Mouse (Mus musculus) forebrain, embryonic 11.5 days (tissue): ENCODE data around the gene Etv6. TPM values are rescaled to one million over a fixed set of nuclear protein-coding genes. Genes with fewer than 3 reads are reported as not detected.

ENCODE experiments used
- ATAC-seq: fragments of 200-750 bp; cut with Nextera tagmentation; replicated peaks from 2 replicates; pipeline ENCODE4 v1.8.0; 2017; ENCODE audit warnings: moderate TSS enrichment; ENCODE audit not compliant: low FRiP score
- DNase-seq: peaks from one replicate; pipeline ENCODE4 v3.0.0-alpha.2; 2017; ENCODE audit warnings: low spot score
- H3K27ac ChIP-seq: fragments of 300-500 bp; sonication (generic); 2 replicates; pipeline ENCODE4 v1.5.1; 2014; ENCODE audit warnings: low read depth, low read length
- H3K27me3 ChIP-seq: fragments of 300-500 bp; sonication (generic); 2 replicates; pipeline ENCODE4 v1.6.1; 2014; ENCODE audit warnings: mild to moderate bottlenecking, low read length, mixed read lengths; ENCODE audit not compliant: control insufficient read depth, insufficient read depth
- H3K36me3 ChIP-seq: fragments of 300-500 bp; sonication (generic); 2 replicates; pipeline ENCODE4 v1.6.1; 2014; ENCODE audit warnings: mild to moderate bottlenecking, low read length, moderate library complexity, mixed read lengths; ENCODE audit not compliant: control insufficient read depth, insufficient read depth
- H3K4me1 ChIP-seq: fragments of 300-500 bp; sonication (generic); replicated peaks from 2 replicates; pipeline ENCODE4 v1.6.1; 2014; ENCODE audit warnings: low read length, mixed read lengths; ENCODE audit not compliant: control insufficient read depth, insufficient read depth
- H3K4me2 ChIP-seq: fragments of 300-500 bp; sonication (generic); 2 replicates; pipeline ENCODE4 v1.6.1; 2014; ENCODE audit warnings: low read depth, mild to moderate bottlenecking, low read length, moderate library complexity, mixed read lengths; ENCODE audit not compliant: severe bottlenecking
- H3K4me3 ChIP-seq: fragments of 300-500 bp; sonication (generic); 2 replicates; pipeline ENCODE4 v1.5.1; 2014; ENCODE audit warnings: low read depth, low read length
- H3K9ac ChIP-seq: fragments of 300-500 bp; sonication (generic); 2 replicates; pipeline ENCODE4 v1.6.1; 2014; ENCODE audit warnings: low read length
- H3K9me3 ChIP-seq: fragments of 300-500 bp; sonication (generic); 2 replicates; pipeline ENCODE4 v1.6.1; 2016; ENCODE audit warnings: low read length, mixed read lengths; ENCODE audit not compliant: control insufficient read depth
- WGBS: fragments of 180-500 bp; shearing (Covaris S2); extraction: QIAGEN DNeasy Blood & Tissue Kit; methylation state at CpG from one replicate; pipeline ENCODE4 v1.1.7; 2014; 5-methylcytosine and 5-hydroxymethylcytosine counted together
- polyA plus RNA-seq: library from polyadenylated mRNA; unstranded; fragments of >200 nt; fragmentation: Nextera tagmentation; extraction: Ambion mirVana; gene quantifications from 2 replicates; pipeline ENCODE4 v1.2.1, GENCODE M21; 2014

Gene Etv6
- polyA plus RNA-seq, 1 experiment from 2014 or later, result 20.9 TPM

DNA sequence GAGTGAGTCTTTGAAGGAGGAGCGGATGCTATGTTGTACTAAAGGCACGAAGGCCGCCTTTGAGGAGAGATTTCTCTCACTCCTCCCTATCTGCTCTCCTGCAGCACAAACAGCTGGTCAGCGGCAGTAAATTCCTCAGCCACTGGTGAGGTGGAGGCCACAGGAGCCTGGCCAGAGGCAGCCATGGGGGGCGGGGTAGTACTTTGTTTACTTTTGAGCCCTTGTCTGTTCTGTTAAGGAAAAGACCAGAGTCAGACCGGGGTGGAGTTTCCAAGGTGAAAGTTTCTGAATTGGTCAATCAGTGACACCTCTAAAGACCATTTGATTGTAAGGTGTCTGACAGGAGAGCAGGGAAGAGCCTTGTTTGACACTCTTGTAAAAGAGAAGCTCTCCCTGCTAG lies 3.4 kb downstream of the Etv6 start:
- peaks cover 19% of the 10 kb centered on the region for H3K4me1 ChIP-seq
- no peaks in the 10 kb centered on the region for H3K9me3 ChIP-seq
- H3K4me2 ChIP-seq, result 0 out of 2 replicates have a peak overlapping the region, but pooled peaks have one; percentile 21
- 26% methylated on average over 6 of the region's 6 CpGs for WGBS
- H3K4me3 ChIP-seq, result no peak overlapping the region
- no peak overlapping the region; the same call in 1 of the 2 replicates for H3K9ac ChIP-seq
- H3K36me3 ChIP-seq, result no peaks in the 10 kb centered on the region
- H3K27me3 ChIP-seq, result no peaks in the 10 kb centered on the region
- H3K27ac ChIP-seq, result no peak overlapping the region
- no peak for ATAC-seq
- DNase-seq, result no peak

DNA sequence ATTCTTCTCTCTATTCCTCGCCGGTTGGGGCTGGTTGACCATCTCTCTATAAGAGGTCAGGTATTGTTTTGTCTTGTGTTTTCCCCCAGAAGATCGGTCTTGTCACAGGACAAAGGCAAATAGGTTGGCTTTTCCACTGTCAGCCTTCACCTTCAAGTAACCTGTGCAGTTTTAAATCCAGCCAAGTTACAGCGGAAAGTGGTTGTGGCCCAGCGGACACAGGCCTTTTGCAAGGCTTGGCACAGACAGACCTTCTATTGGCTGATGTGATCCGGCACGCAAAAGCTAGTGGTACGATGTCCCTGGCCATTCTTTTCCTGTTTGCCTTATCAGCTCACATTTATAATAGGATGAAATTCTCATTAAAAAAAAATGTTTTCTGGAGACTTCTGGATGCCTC lies 3.9 kb downstream of the Etv6 start:
- ATAC-seq, result no peak
- Histone ChIP-seq H3K9ac (no peak overlapping the region), H3K36me3 (no peaks in the 10 kb centered on the region), H3K4me1 (peaks cover 19% of the 10 kb centered on the region), H3K4me2 (no peak overlapping the region), H3K27me3 (no peaks in the 10 kb centered on the region), H3K4me3 (no peak overlapping the region), H3K27ac (no peak overlapping the region), H3K9me3 (no peaks in the 10 kb centered on the region)
- DNase-seq, result no peak
- WGBS, result 84% methylated on average over 8 of the region's 8 CpGs

DNA sequence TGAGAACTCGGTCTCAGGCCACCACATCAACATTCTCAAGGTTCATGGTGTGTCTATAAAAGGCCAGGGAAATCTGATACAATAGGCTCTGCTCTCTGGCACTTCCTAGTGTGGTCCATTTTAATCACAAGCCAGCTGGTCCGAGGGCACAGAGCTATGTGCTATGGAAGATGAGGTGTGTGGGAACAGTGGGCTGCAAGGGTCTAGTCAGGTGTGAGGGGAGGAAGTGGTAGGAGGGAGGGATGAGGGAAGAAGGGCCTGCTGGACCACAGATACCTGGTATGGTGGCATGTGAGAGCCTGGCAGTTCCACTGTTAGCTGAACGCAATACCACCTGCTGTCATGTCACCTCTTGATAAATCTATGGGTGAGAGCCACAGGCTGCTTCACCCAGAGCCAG lies 4.8 kb downstream of the Etv6 start:
- peaks cover 19% of the 10 kb centered on the region for H3K4me1 ChIP-seq

GRCm38 (mm10) chr6:134041286-134041685 lies 5.8 kb downstream of the Etv6 start:
- Histone ChIP-seq H3K9me3 (no peaks in the 10 kb centered on the region), H3K4me3 (no peak overlapping the region), H3K4me2 (no peak overlapping the region), H3K4me1 (peaks cover 19% of the 10 kb centered on the region), H3K27me3 (no peaks in the 10 kb centered on the region), H3K9ac (no peak overlapping the region), H3K27ac (no peak overlapping the region), H3K36me3 (no peaks in the 10 kb centered on the region)
- WGBS, result 88% methylated on average over 7 of the region's 7 CpGs
- no peak for DNase-seq
- ATAC-seq, result no peak

More for the DNA sequence above, 4.8 kb downstream of the Etv6 start:
- no peak overlapping the region for H3K4me3 ChIP-seq
- no peaks in the 10 kb centered on the region for H3K9me3 ChIP-seq
- DNase-seq (no peak), ATAC-seq (no peak)
- 73% methylated on average over 3 of the region's 3 CpGs for WGBS
- no peak overlapping the region for H3K9ac ChIP-seq
- no peak overlapping the region for H3K4me2 ChIP-seq
- H3K27ac ChIP-seq, result no peak overlapping the region
- H3K27me3 ChIP-seq, result no peaks in the 10 kb centered on the region
- H3K36me3 ChIP-seq, result no peaks in the 10 kb centered on the region

GRCm38 (mm10) chr6:134041916-134042315 lies 6.4 kb downstream of the Etv6 start:
- Histone ChIP-seq H3K27ac (no peak overlapping the region), H3K36me3 (no peaks in the 10 kb centered on the region), H3K4me2 (no peak overlapping the region), H3K9me3 (no peaks in the 10 kb centered on the region), H3K4me1 (peaks cover 18% of the 10 kb centered on the region), H3K4me3 (no peak overlapping the region), H3K27me3 (no peaks in the 10 kb centered on the region), H3K9ac (no peak overlapping the region)
- ATAC-seq, result no peak
- DNase-seq, result no peak
- 63% methylated on average over 12 of the region's 12 CpGs for WGBS

GRCm38 (mm10) chr6:134043545-134043944 lies 8.0 kb downstream of the Etv6 start:
- no peak for ATAC-seq
- H3K27ac ChIP-seq, result no peak overlapping the region
- DNase-seq, result no peak
- no peak overlapping the region for H3K4me2 ChIP-seq
- no peak overlapping the region for H3K9ac ChIP-seq
- 79% methylated on average over 7 of the region's 7 CpGs for WGBS
- no peaks in the 10 kb centered on the region for H3K27me3 ChIP-seq
- H3K36me3 ChIP-seq, result no peaks in the 10 kb centered on the region
- no peaks in the 10 kb centered on the region for H3K9me3 ChIP-seq
- peaks cover 7% of the 10 kb centered on the region for H3K4me1 ChIP-seq
- no peak overlapping the region for H3K4me3 ChIP-seq

DNA sequence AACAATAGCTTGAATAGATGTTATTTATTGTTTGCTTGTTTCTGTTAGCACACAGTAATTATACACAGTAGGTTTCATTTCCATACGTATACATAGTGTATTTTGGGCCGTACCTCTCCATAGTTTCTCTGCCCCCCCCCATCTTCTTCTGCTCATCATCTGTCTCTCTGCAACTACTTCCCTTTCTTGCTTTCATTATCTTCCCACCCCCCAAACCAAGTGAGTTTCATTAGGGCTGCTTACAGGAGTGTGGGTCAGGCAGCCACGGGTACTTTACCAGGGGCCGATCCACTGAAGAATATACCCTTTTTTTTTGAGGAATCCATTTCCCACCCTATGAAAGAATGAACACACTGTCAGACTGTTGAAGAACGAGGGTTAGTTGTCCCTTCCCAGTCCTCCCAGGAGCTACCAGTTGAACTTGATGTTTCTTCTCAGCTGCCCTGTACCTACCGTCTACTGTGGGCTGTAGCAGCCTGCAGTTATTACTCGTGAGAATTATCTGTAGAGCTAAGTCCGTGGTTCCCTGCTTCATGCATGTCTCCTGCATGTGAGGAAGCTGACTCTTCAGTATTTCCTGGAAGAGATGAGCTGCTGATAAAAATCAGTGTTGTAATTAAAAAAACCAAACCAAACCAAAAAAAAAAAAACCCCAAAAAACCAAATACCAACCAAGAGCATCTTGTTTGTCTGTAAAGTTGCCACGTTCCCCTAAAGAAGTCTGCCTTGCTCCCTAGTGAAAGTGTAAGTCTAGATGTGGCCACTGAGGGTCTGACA lies 9.8 kb downstream of the Etv6 start:
- 84% methylated on average over 9 of the region's 9 CpGs for WGBS
- H3K36me3 ChIP-seq, result no peaks in the 10 kb centered on the region
- H3K27me3 ChIP-seq, result no peaks in the 10 kb centered on the region
- no peak overlapping the region for H3K4me2 ChIP-seq
- DNase-seq (no peak), ATAC-seq (no peak)
- no peak overlapping the region for H3K27ac ChIP-seq
- H3K9me3 ChIP-seq, result no peaks in the 10 kb centered on the region
- H3K4me3 ChIP-seq, result no peak overlapping the region
- H3K4me1 ChIP-seq, result peaks cover 2% of the 10 kb centered on the region
- H3K9ac ChIP-seq, result no peak overlapping the region

- no peaks in the 10 kb centered on the region for H3K36me3 ChIP-seq
- no peak overlapping the region for H3K27ac ChIP-seq
- no peaks in the 10 kb centered on the region for H3K9me3 ChIP-seq
- H3K9ac ChIP-seq, result no peak overlapping the region
- H3K4me2 ChIP-seq, result no peak overlapping the region
- H3K4me1 ChIP-seq, result peaks cover 2% of the 10 kb centered on the region
- WGBS, result 54% methylated on average over 5 of the region's 5 CpGs
- no peak for ATAC-seq
- no peak for DNase-seq
- H3K27me3 ChIP-seq, result no peaks in the 10 kb centered on the region
- H3K4me3 ChIP-seq, result no peak overlapping the region
Measured at GRCm38 (mm10) chr6:134046136-134046535, 10.6 kb downstream of the Etv6 start.

DNA sequence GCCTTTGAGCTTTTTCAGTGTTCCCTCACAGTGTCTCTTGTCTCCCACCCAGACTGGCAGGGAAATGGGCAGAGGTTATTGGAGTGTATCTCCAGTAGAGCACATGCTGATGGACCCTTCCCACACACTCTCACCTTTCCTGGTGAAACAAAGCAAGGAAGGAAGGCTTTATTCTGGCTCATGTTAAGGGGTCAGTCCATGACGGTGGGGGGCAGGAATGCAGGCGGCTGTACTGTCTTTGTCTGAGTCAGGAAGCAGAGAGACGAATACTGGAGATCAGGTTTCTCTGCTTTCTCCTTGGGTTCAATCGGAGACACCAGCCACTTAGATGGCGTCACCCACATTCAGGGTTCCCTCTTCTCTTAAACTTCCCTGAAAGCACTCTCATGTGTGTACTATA lies 11.7 kb downstream of the Etv6 start:
- 50% methylated on average over 5 of the region's 5 CpGs for WGBS
- Histone ChIP-seq H3K4me3 (no peak overlapping the region), H3K36me3 (no peaks in the 10 kb centered on the region), H3K9ac (no peak overlapping the region), H3K27me3 (no peaks in the 10 kb centered on the region), H3K4me2 (no peak overlapping the region), H3K4me1 (no peaks in the 10 kb centered on the region; the same call in 1 of the 2 replicates), H3K9me3 (no peaks in the 10 kb centered on the region), H3K27ac (no peak overlapping the region)
- DNase-seq (no peak), ATAC-seq (no peak)
